Mouse (Mus musculus): ENCODE results near the gene Pbx2. TPM values are rescaled to one million over a fixed set of nuclear protein-coding genes. Genes with fewer than 3 reads are reported as not detected.
"Not testable (repeated sequence)": the region's sequence is repeated elsewhere in the genome, so short reads cannot be mapped to it uniquely, and the experiment has no call there.

Gene Pbx2
- total RNA-seq (2021), result 10 to 100 TPM; 26.1 to 30.4 TPM

GRCm38 (mm10) chr17:34591029-34591993, at the start of gene Pbx2:
TSS of gene Pbx2 (plus strand) at chr17:34591266.
- DNase-seq, result peak in 1 of 2 experiments; percentile 53
- intact Hi-C loops (cut with DNase I), result no loop called here

GRCm38 (mm10) chr17:34543567-34543966, 47.5 kb upstream of the Pbx2 start:
- intact Hi-C loops (cut with DNase I); DNase-seq: not testable (repeated sequence)

- intact Hi-C loops (cut with DNase I), result no loop called here
Observed at GRCm38 (mm10) chr17:34546797-34547196, 44.3 kb upstream of the Pbx2 start.

GRCm38 (mm10) chr17:34547601-34548000, 43.5 kb upstream of the Pbx2 start:
- intact Hi-C loops (cut with DNase I), result no loop called here
- DNase-seq, result no peak

More at GRCm38 (mm10) chr17:34546797-34547196, 44.3 kb upstream of the Pbx2 start:
- no peak for DNase-seq

- intact Hi-C loops (cut with DNase I), result no loop called here
- DNase-seq, result no peak
Observed at GRCm38 (mm10) chr17:34549156-34549555, 41.9 kb upstream of the Pbx2 start.

GRCm38 (mm10) chr17:34549843-34550242, 41.2 kb upstream of the Pbx2 start:
- no peak for DNase-seq
- intact Hi-C loops (cut with DNase I), result loop anchor here (10.0 kb wide), 1 partner anchor 405 kb away; the partner anchor contains the start of gene H2-DMb2

GRCm38 (mm10) chr17:34555483-34555882, 35.6 kb upstream of the Pbx2 start:
- intact Hi-C loops (cut with DNase I), result loop anchor here (2.0 to 10.0 kb wide), 3 partner anchors 62 to 411 kb away; partner anchors contain the start of genes Egfl8 and H2-DMb2

GRCm38 (mm10) chr17:34556406-34556805, 34.7 kb upstream of the Pbx2 start:
- intact Hi-C loops (cut with DNase I), result loop anchor here (5.0 to 10.0 kb wide), 2 partner anchors 61 to 412 kb away; partner anchors contain the start of genes Egfl8 and H2-DMb2
- DNase-seq, result no peak

More at GRCm38 (mm10) chr17:34555483-34555882, 35.6 kb upstream of the Pbx2 start:
- peak; percentile 81 to 89 for DNase-seq

GRCm38 (mm10) chr17:34557411-34557810, 33.7 kb upstream of the Pbx2 start:
- intact Hi-C loops (cut with DNase I), result loop anchor here (5.0 to 10.0 kb wide), 2 partner anchors 60 to 413 kb away; partner anchors contain the start of genes Egfl8 and H2-DMb2
- no peak for DNase-seq

GRCm38 (mm10) chr17:34559116-34559515, 31.9 kb upstream of the Pbx2 start:
- DNase-seq, result no peak
- intact Hi-C loops (cut with DNase I), result loop anchor here (5.0 to 10.0 kb wide), 2 partner anchors 58 to 414 kb away; partner anchors contain the start of genes Egfl8 and H2-DMb2

GRCm38 (mm10) chr17:34559895-34560294, 31.2 kb upstream of the Pbx2 start:
- no peak for DNase-seq
- intact Hi-C loops (cut with DNase I), result loop anchor here (5.0 to 10.0 kb wide), 2 partner anchors 57 to 415 kb away; partner anchors contain the start of genes Egfl8 and H2-DMb2

GRCm38 (mm10) chr17:34560438-34560837, 30.6 kb upstream of the Pbx2 start:
- intact Hi-C loops (cut with DNase I), result no loop called here
- no peak for DNase-seq

- intact Hi-C loops (cut with DNase I), result no loop called here
- no peak for DNase-seq
Observed at GRCm38 (mm10) chr17:34561200-34561599, 29.9 kb upstream of the Pbx2 start.

GRCm38 (mm10) chr17:34562595-34562994, 28.5 kb upstream of the Pbx2 start:
- no peak for DNase-seq
- intact Hi-C loops (cut with DNase I), result no loop called here

GRCm38 (mm10) chr17:34563354-34563753, 27.7 kb upstream of the Pbx2 start:
- intact Hi-C loops (cut with DNase I), result no loop called here
- no peak for DNase-seq

- intact Hi-C loops (cut with DNase I), result no loop called here
- peak; percentile 55 to 58 for DNase-seq
Observed at GRCm38 (mm10) chr17:34564003-34564421, 27.1 kb upstream of the Pbx2 start, which contains the start of gene Notch4. TSS of gene Notch4 (plus strand) at chr17:34564268.

- intact Hi-C loops (cut with DNase I), result no loop called here
Observed at GRCm38 (mm10) chr17:34564796-34565195, 26.3 kb upstream of the Pbx2 start.

GRCm38 (mm10) chr17:34567311-34567710, 23.8 kb upstream of the Pbx2 start:
- intact Hi-C loops (cut with DNase I), result loop anchor here (2.0 kb wide), 1 partner anchor 19 kb away; no protein-coding TSS in a partner anchor
- no peak for DNase-seq

More at GRCm38 (mm10) chr17:34564796-34565195, 26.3 kb upstream of the Pbx2 start:
- peak; percentile 59 to 60 for DNase-seq

GRCm38 (mm10) chr17:34568421-34568820, 22.6 kb upstream of the Pbx2 start:
- no peak for DNase-seq
- intact Hi-C loops (cut with DNase I), result no loop called here

GRCm38 (mm10) chr17:34569919-34570318, 21.1 kb upstream of the Pbx2 start:
- DNase-seq, result no peak
- intact Hi-C loops (cut with DNase I), result loop anchor here (5.0 kb wide), 1 partner anchor 47 kb away; the partner anchor contains the start of gene Egfl8

GRCm38 (mm10) chr17:34571875-34572274, 19.2 kb upstream of the Pbx2 start:
- intact Hi-C loops (cut with DNase I), result loop anchor here (5.0 kb wide), 1 partner anchor 45 kb away; the partner anchor contains the start of gene Egfl8
- no peak for DNase-seq

Data from heart, postnatal 10 days (tissue).